Mouse (Mus musculus): Measurements from ENCODE around the gene Atp6v1g2.

- TF ChIP-seq ZC3H11A (IDR thresholded peaks at IDR 0.05; ENCODE audit: borderline replicate concordance, low read depth, low read length) (no peak), ZNF384 (IDR thresholded peaks at IDR 0.05; ENCODE audit: low read depth, low read length) (no peak)
Observed at GRCm38 (mm10) chr17:35234903-35235302, 1.4 kb downstream of the Atp6v1g2 start.
